Mouse (Mus musculus): ENCODE data around the gene Sgsm2. TPM values are rescaled to one million over a fixed set of nuclear protein-coding genes. Genes with fewer than 3 reads are reported as not detected.

Sgsm2 gene
- polyA plus RNA-seq, 1 experiment from 2014 or later, result 0.87 TPM

DNA sequence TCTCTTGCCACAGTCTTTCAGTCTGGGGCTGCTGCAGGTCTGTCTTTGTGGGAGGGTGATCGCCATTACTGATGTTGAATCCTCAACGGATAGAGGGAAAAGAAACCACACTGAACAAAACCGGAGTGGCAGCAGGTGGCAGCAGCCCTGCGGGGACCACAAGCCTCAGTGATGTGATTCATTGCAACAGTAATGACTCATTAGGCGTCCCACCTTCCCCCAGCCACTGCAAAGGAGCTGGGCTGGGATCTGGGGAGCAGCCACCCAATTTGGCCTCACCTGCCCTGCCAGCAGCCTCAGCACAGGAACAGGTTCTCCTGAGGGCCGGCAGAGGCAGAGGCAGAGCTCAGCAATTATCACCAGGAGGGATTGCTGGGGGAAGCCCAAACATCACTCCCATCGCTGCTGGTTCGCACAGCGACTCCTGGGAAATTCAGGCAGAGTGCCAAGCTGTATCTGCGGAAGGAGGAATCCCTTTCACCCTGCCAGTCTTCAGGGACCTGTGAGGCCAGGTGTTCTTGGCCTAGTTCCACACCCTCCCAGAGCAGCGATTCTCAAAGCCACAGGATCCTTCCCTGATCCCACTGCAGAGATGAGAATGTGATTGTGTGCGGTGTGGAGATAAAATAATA is 25.8 kb downstream of the Sgsm2 start:
- Histone ChIP-seq H3K27me3 (ENCODE audit: insufficient read depth, low read length) (no peaks in the 10 kb centered on the region), H3K9ac (replicated peaks) (no peak overlapping the region), H3K36me3 (replicated peaks; ENCODE audit: insufficient read depth, low read length) (peaks cover 3% of the 10 kb centered on the region; the same call in 1 of the 2 replicates), H3K27ac (ENCODE audit: low read depth) (no peak overlapping the region), H3K4me3 (ENCODE audit: low read depth, low read length) (no peak overlapping the region), H3K4me1 (ENCODE audit: insufficient read depth) (0 out of 2 replicates have a peak, but pooled peaks cover 4% of the 10 kb centered on the region), H3K4me2 (ENCODE audit: low read depth, low read length) (no peak overlapping the region), H3K9me3 (ENCODE audit: low read length) (no peaks in the 10 kb centered on the region)
- ATAC-seq (no peak), DNase-seq (no peak)
- TF ChIP-seq EP300 (IDR thresholded peaks at IDR 0.05; ENCODE audit: low read depth), result no peak
- TF ChIP-seq CTCF (IDR thresholded peaks at IDR 0.05; ENCODE audit: low read depth), result no peak
- WGBS (ENCODE audit: insufficient replicate concordance), result 68% methylated on average over 12 of the region's 12 CpGs

DNA sequence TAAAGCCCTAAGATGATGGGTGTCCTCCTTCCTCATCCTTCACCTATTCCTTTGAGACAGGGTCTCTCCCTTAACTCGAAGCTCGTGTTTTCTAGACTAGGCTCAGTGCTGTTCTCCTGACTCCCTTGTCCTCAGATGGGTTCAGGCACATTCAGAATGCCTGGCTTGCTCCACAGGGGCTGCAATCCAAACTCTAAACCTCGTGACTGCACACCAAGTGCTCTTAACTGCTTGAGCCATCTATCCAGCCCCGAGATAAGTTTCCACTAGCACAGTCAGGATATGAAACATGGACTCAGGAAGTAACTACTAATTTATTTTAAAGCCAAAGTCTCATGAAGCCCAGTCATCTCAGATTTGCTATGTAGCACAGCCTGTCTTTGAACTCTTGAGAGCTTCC is 26.3 kb downstream of the Sgsm2 start:
- Histone ChIP-seq H3K4me3 (ENCODE audit: low read depth, low read length) (no peak overlapping the region), H3K4me1 (ENCODE audit: insufficient read depth) (0 out of 2 replicates have a peak, but pooled peaks cover 4% of the 10 kb centered on the region), H3K27me3 (ENCODE audit: insufficient read depth, low read length) (no peaks in the 10 kb centered on the region), H3K27ac (ENCODE audit: low read depth) (no peak overlapping the region), H3K36me3 (replicated peaks; ENCODE audit: insufficient read depth, low read length) (peaks cover 3% of the 10 kb centered on the region; the same call in 1 of the 2 replicates), H3K9ac (replicated peaks) (no peak overlapping the region), H3K9me3 (ENCODE audit: low read length) (no peaks in the 10 kb centered on the region), H3K4me2 (ENCODE audit: low read depth, low read length) (no peak overlapping the region)
- no peak for ATAC-seq
- TF ChIP-seq EP300 (IDR thresholded peaks at IDR 0.05; ENCODE audit: low read depth) (no peak), CTCF (IDR thresholded peaks at IDR 0.05; ENCODE audit: low read depth) (no peak)
- 68% methylated on average over 4 of the region's 4 CpGs for WGBS (ENCODE audit: insufficient replicate concordance)
- DNase-seq, result no peak

DNA sequence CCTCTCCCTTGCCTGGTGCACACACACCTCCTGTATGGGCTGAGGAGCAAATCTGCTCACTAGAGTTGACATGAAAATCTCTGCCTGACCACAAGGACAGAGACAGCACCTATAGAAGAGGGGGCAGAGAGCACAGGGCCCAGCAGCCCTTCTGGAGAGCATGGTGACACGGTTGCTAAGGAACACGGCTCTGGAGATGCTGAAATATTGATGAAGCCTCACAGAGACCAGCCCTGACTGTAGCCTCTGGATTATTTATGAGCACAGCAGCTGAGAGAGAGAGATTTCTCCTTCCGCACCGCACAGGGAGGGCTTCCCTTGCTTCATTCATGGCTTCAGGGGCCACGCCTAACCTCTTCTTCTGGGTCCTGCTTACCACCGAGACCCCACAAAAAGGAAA is 27.3 kb downstream of the Sgsm2 start:
- Histone ChIP-seq H3K27me3 (ENCODE audit: insufficient read depth, low read length) (no peaks in the 10 kb centered on the region), H3K36me3 (replicated peaks; ENCODE audit: insufficient read depth, low read length) (peaks cover 3% of the 10 kb centered on the region; the same call in 1 of the 2 replicates), H3K4me2 (ENCODE audit: low read depth, low read length) (no peak overlapping the region), H3K9me3 (ENCODE audit: low read length) (no peaks in the 10 kb centered on the region), H3K4me3 (ENCODE audit: low read depth, low read length) (no peak overlapping the region), H3K9ac (replicated peaks) (no peak overlapping the region), H3K4me1 (ENCODE audit: insufficient read depth) (0 out of 2 replicates have a peak, but pooled peaks cover 4% of the 10 kb centered on the region), H3K27ac (ENCODE audit: low read depth) (no peak overlapping the region)
- TF ChIP-seq CTCF (IDR thresholded peaks at IDR 0.05; ENCODE audit: low read depth) (no peak), EP300 (IDR thresholded peaks at IDR 0.05; ENCODE audit: low read depth) (no peak)
- no peak for ATAC-seq
- WGBS (ENCODE audit: insufficient replicate concordance), result 78% methylated on average over 6 of the region's 6 CpGs
- DNase-seq, result no peak

DNA sequence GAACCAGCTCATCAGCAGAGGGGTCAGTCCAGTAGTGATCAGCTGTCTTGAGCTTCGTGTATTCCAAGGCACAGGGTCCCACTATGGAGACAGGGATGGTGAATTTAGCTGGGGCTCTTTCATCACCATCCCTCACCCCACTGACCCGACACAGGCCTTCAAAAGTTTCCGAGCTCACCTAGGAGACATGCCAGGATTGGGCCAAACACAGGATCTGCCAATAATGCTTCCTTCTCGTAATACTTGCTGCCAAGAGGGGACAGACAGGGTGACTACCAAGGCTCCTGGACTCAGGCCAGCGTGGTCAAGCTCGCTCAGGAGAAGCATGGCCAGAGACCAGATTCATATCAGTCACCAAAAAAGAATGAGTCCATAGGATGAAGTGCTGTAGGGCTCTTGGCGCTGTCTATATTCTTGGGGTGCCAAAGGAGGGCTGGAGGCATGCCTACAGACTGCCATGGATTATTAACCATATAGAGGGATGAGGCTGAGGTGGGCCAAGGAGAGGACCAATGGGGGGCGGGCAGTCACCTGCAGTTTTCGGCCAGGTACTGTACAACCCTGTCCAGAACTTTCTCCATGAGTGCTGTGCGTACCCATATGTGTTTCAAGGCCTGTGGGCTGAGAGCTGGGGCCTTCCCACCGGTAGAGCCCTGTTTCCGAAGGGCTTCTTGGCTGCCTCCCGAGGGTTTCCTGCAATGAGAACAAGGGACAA is 28.7 kb downstream of the Sgsm2 start:
- Histone ChIP-seq H3K27ac (ENCODE audit: low read depth) (no peak overlapping the region), H3K27me3 (ENCODE audit: insufficient read depth, low read length) (no peaks in the 10 kb centered on the region), H3K36me3 (replicated peaks; ENCODE audit: insufficient read depth, low read length) (peaks cover 3% of the 10 kb centered on the region; the same call in 1 of the 2 replicates), H3K4me1 (ENCODE audit: insufficient read depth) (0 out of 2 replicates have a peak, but pooled peaks cover 4% of the 10 kb centered on the region), H3K4me3 (ENCODE audit: low read depth, low read length) (no peak overlapping the region), H3K4me2 (ENCODE audit: low read depth, low read length) (no peak overlapping the region), H3K9ac (replicated peaks) (no peak overlapping the region), H3K9me3 (ENCODE audit: low read length) (no peaks in the 10 kb centered on the region)
- DNase-seq (no peak), ATAC-seq (no peak)
- TF ChIP-seq CTCF (IDR thresholded peaks at IDR 0.05; ENCODE audit: low read depth), result no peak
- no peak for TF ChIP-seq EP300 (IDR thresholded peaks at IDR 0.05; ENCODE audit: low read depth)
- 83% methylated on average over 13 of the region's 13 CpGs for whole genome bisulfite sequencing (ENCODE audit: insufficient replicate concordance)

DNA sequence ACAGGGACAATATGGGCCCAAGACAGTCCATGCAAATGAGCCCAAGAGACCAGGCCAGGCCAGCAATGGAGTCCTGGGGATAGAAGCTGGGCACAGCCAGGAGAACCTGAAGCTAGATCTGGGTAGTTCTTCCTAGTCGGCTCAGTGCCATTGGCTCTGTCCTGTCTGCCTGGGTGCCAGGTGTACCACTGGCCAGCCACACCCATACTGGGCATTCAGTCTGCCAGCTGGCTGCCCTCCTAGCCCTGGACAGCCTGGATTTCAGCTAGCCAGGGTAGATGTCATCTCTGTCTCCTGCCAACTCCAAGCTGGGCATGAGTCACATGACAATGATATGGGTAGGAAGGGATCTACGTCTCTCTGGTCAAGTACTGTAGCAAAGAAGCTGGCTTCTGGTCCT is 29.7 kb downstream of the Sgsm2 start:
- Histone ChIP-seq H3K4me1 (ENCODE audit: insufficient read depth) (0 out of 2 replicates have a peak, but pooled peaks cover 2% of the 10 kb centered on the region), H3K36me3 (replicated peaks; ENCODE audit: insufficient read depth, low read length) (peaks cover 3% of the 10 kb centered on the region; the same call in 1 of the 2 replicates), H3K27me3 (ENCODE audit: insufficient read depth, low read length) (no peaks in the 10 kb centered on the region), H3K4me2 (ENCODE audit: low read depth, low read length) (no peak overlapping the region), H3K9ac (replicated peaks) (no peak overlapping the region), H3K27ac (ENCODE audit: low read depth) (no peak overlapping the region), H3K4me3 (ENCODE audit: low read depth, low read length) (no peak overlapping the region), H3K9me3 (ENCODE audit: low read length) (no peaks in the 10 kb centered on the region)
- ATAC-seq, result no peak
- no peak for DNase-seq
- 73% methylated on average over 2 of the region's 2 CpGs for WGBS (ENCODE audit: insufficient replicate concordance)
- no peak for TF ChIP-seq CTCF (IDR thresholded peaks at IDR 0.05; ENCODE audit: low read depth)
- no peak for TF ChIP-seq EP300 (IDR thresholded peaks at IDR 0.05; ENCODE audit: low read depth)

DNA sequence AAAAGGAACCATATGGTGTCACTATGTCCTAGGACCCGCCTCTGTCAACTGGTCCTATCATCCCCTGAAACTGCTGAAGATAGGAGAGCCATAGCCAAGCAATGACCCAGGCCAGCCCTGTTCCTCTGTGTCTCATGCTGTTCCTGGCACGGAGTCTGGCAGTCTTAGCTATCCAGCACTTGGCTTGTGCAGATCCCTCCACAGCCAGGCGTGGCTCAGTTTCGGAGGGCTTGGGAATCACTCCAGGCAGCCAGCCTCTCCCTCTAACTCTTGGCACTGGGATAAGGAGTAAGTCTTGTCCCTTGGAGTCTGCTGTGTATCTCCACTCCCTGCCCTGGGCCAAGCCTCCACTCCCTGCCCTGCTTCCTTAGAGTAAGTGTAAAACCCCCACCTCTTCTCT is 30.2 kb downstream of the Sgsm2 start:
- Histone ChIP-seq H3K36me3 (replicated peaks; ENCODE audit: insufficient read depth, low read length) (peaks cover 3% of the 10 kb centered on the region; the same call in 1 of the 2 replicates), H3K27ac (ENCODE audit: low read depth) (no peak overlapping the region), H3K9me3 (ENCODE audit: low read length) (no peaks in the 10 kb centered on the region), H3K9ac (replicated peaks) (no peak overlapping the region), H3K27me3 (ENCODE audit: insufficient read depth, low read length) (no peaks in the 10 kb centered on the region), H3K4me2 (ENCODE audit: low read depth, low read length) (no peak overlapping the region), H3K4me1 (ENCODE audit: insufficient read depth) (no peaks in the 10 kb centered on the region), H3K4me3 (ENCODE audit: low read depth, low read length) (no peak overlapping the region)
- TF ChIP-seq CTCF (IDR thresholded peaks at IDR 0.05; ENCODE audit: low read depth), result no peak
- no peak for TF ChIP-seq EP300 (IDR thresholded peaks at IDR 0.05; ENCODE audit: low read depth)
- DNase-seq, result no peak
- no peak for ATAC-seq
- 87% methylated on average over 4 of the region's 4 CpGs for WGBS (ENCODE audit: insufficient replicate concordance)

Measured in liver, postnatal 0 days (tissue).